Mouse (Mus musculus): ENCODE measurements around the gene Mrtfa.
A peak's percentile ranks its signal among the peaks of the same experiment; 100 is the strongest.

The Mrtfa gene

DNA sequence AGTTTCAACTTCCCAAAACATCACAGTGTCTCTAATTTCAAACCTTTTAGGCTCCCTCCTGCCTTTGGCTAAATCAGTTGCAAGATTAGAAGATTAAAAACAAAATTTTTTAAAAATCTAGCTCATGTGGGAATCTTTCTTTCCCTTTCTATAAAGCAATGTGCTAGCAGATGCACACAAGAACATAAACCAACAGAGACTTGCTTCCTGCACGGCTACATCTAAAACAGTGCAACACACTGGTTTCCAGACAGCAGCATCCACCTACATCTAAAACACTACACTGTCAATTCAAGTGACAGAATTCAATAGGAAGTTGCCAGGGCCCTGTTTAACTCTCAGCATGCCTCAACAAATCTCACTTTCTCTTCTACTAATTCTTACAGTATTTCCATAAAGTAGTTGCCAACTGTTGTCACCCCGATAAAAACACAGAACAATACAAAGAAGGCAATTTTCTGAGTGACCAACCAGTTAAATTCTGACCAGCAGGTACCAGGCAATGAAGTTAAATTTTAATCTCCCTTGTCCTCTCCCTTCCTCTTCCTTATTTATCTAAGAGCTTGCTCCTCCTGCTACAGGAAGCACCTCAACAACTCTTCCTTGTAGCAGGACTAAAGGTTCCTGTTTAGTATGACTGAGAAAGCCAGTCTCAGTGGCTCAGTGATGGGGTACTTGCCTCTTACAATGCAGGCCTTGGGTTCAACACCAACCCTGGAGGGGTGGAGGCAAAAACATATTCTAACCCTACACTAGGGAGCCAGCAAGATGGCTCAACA is 35.5 kb downstream of the Mrtfa start:
- DNase-seq, result no peak

DNA sequence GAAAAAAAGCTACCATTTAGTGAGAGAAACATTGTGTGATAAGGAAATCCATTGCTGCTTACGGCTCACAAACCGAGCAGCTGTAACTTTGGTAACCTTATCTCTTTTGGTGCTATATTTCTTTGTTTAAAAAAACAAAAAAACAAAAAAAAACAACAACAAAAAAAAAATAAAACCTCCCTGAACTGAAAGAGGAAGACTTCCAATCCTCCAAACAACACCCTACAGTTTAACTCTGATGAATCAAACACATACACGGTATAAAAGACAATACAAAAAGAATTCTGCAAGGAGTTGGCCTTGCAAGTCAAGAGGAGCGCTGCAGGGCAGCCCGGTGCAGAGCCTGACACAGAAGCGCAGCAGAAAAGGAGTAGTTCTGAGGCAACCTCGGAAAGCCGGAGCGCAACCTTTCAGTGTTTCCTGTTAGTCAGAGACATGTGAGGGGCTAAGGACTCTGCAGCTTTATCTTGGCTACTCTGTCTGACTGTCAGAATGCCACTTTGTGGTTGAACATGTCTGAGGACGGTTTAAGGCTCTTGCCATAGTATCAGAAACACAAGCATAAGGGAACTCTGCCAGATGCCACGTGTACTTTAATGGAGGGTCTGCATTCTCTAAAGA is 48.5 kb downstream of the Mrtfa start:
- no peak for DNase-seq

DNA sequence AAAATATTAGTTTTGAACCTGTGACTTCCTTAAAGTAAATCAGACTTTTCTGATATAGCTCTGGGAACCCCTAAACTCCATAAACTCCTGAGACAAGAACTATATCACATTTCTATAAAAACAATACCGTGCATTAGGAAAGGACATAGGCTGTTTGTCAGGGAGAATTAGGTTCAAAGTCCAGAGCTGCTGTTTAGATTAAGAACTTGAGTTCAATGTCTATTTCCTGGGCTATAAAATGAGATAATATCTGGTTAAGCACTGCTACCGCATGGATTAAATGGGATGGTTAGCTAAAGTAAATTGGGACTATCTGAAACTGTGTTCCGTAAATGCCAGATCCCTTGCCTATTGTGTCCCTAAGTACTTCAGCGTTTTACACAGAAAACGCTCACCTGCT is 50.6 kb downstream of the Mrtfa start:
- DNase-seq, result no peak

DNA sequence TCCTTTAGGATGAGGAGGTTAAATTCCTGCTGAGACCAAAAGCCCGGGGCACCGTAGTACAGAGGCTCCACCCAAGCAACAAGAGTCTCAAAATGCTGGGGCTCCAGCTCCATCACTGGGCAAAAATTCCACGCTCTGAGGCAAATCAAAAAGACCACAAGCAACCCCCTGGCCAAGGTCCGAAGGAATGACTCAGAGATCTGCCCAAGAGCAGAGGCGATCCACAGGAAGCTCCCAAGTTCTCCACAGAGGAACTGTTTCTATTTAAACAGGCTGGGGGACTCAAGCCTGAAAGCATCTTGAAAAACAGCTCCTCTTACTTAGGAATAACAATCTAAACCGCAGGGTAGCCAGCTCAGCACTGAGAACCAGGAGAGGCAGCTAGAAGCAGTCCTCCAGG is 53.3 kb downstream of the Mrtfa start:
- no peak for DNase-seq

DNA sequence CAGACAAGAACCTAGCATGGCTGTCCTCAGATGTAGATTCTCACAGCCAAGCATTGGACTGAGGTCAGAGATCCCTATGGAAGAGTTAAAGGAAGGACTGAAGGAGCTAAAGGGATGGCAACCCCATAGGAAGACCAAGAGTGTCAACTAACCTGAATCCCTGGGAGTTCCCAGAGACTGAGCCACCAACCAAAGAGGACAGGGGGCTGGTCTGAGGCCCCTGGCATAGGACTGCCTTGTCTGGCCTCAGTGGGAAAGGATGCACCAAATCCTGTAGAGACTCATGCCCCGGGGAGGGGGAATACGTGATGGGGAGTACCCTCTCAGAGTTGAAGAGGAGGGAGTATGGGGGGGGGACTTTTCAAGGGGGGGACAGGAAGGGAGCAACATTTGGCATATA is 56.8 kb downstream of the Mrtfa start:
- no peak for DNase-seq

DNA sequence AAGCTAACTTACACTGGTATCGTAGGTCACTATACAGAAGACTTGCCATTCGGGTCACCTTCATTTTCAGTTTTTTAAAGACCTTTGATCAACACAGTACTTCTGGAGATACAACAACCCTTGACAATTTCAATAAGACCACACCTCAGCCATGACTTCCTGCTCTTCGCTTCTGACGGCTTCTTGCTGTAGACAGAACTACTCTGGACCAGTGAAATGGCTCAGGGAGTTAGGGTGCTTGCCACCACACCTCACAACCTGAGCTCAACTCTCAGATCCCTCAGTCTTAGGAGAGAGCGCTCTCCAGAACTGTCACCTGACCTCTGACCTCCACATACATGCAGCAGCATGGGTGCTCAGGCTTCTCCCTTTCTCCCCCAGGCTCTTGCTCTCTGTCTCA is 59.4 kb downstream of the Mrtfa start:
- DNase-seq, result no peak

DNA sequence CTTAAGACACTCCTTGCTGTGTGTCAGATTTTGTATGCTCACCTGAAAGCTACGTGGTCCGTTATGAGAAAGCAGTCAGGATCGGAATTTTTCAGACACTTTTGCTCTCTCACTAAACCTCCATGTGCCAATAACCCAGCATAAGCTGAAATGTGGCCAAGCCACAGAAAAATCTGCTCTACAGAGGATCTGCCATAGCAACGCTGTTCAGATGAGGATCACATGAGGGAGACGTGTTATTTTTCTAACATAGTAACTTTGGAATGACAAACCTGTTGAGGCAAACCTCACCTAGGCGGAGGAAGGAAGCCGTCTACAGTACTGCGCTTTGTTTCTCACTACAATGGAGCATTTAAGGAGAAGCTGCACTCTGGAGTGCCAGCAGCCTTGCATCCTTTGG is 60.6 kb downstream of the Mrtfa start:
- peak; percentile 44 to 45 for DNase-seq

DNA sequence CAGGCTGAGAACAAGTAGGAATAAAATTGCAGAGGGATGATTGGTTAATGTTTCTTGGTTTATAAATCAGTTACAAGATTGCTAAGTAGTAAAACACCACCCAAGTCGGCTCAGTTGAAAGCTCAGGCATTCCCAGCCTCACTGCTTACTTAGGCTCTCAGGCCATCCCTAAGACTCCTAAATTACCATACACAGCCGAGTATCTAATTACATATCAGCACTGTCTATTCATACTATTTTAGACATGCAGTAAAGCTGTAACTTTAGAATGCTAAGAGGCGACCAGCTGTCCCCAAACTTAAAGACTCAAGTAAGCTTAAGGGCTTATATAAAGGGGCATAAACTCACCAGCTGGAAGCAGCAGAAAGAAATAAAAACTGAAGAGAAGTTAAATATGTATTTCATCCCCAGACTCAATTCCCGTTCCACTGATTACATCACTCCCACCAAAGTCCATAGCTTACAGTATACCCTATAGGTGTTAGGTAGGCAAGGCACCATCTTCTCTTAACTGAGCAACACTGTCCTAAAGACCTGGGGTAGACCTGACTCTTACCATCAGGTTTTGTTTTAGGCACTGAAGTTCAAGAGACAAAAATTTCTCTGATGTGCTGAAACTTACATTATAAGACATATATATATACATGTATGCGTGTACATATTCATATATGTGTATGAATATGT is 62.3 kb downstream of the Mrtfa start:
- no peak for DNase-seq

DNA sequence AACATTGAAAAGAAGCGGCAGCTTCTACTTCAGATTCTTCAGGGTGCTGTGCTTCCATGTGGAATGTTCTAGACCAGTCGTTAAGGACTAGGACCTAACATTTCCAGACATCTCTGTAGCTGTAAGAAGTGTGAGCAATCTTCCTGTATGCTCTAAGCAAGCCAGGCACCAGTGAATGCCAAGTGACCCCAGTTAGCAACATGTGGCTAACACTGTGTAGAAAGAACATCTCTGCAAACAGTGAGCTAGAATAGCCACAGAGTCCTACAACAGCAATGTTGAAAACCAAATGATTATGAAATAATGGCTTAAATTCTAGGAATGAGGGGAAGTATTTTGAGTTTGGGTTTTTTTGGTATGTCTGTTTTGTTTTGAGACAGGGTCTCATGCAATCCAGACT is 66.3 kb downstream of the Mrtfa start:
- no peak for DNase-seq

DNA sequence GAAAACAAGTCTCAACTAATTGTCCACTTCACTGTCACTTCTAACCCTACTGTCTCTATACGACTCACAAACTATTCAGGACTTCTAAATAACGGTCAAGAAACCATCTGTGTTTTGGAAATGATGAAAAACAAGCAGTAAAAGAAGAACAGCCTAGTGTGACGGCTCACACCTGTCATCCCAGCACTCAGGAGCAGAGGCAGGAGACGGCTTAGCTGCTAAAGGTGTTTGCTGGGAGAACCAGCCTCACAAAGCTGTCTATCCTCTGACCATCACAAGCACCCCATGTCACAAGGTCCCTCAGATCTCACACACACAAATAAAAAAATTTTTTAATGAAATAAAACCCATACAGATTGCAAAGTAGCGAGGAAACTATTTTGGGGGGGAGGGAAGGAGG is 67.4 kb downstream of the Mrtfa start:
- DNase-seq, result no peak

DNA sequence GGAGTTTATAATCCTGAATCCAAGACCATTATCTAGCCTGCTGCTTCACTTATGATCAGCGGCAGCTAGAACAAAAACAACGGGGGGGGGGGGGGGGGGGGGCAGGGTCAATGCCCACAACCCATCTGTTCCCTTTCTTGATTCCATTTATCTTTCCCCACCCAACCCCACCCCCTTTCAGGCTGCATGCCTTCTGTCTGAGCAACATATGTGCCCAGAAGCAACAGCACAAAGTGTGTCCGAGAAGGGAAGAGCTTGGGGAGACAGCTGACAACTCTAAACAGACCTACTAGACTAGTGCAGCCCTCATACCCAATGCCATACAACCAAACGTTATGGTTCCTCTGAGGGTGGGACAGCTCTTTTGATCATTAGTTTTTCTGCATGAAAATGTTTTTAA is 68.0 kb downstream of the Mrtfa start:
- peak in 1 of 2 experiments; percentile 27 for DNase-seq

DNA sequence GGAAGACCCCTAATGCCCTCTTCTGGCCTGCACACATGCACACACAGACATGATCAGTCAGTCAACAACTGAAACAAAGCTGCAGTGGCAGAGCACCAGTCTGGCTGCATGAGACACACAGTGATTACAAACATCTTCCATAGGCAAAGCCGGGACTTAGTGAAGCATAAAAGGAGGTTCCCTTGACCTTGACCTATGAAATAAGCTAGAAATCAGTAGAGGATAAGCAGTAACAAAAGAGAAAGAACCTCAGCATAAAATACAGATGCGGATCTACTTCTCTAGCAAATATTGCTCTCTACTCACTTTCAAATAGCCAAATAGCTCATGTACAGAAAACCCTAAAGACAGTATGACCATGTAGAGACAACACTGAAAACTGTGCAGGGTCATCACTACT is 68.5 kb downstream of the Mrtfa start:
- peak; percentile 18 to 19 for DNase-seq

DNA sequence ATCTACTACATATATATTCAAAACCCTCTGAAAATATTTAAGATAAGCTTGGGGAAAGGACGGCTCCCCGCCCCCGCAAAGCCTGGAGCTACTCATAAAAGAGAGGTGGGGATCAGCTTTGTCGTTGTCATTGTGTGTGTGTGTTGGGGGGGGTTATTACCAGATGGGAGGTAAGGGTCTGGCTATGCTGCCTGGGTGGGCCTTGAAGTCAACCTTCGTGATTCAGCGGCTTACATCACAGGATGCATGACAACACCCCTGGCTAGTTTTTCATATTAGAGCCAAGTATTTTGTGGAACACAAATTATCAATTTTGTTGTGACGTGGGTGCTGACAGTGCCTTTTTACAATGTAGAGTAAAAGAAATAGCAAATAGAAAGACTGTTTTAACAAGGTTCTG is 69.6 kb downstream of the Mrtfa start:
- DNase-seq, result no peak

DNA sequence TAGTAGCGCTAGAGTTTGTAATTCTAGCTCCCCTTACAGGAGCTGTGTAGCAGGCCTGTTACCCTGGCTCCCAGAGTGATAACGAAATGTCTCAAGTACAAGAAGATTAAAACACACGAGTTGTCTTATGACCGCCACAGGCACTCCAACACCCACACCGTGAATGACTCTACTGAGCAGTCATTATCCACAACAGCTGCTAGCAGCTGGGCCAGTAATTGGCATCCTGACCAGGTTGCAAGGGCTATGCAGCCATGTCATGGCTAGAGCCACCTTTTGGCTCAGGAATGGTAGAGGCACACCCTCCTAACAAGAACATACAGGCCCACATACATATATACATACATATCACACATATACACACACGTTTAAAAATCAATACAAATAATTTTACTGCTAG is 70.4 kb downstream of the Mrtfa start:
- DNase-seq, result no peak

DNA sequence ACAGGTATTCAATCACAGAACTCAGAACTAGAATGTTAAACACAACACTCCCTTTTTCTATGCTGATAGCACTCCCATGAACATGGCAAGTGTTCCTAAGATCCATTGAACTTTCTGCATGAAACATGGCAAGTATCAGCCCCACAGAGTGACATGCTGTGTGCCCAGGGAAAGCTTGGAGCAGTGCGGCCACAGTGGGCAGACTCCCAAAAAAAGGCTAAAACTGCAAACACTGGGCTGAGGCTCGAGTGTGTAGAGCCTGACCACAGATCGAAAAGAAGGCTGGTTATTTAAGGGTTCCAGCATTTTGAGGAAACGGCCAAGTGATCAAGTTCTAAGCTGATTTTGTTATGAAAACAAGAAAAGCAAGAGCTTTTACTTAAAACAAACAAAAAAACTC is 72.3 kb downstream of the Mrtfa start:
- peak; percentile 31 to 56 for DNase-seq

DNA sequence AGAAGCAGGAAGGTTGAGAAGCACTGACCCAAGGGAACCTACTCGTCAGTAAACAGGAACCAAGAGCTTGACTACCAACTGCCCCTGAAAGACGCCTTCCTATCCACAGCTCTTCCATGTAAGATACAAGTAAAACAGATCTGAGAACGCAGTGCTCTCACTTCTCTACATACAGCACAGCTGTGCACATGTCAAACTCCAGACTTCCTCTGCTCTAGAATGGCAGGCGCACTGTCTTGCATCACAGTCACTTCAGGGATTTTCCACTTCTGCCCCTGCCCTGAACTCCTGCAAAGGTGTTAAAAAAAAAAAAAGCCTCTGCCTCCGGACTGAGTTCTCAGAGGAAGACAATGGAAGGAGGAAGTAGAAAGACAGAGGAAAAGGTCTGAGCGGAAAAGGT is 78.0 kb downstream of the Mrtfa start:
- no peak for DNase-seq

DNA sequence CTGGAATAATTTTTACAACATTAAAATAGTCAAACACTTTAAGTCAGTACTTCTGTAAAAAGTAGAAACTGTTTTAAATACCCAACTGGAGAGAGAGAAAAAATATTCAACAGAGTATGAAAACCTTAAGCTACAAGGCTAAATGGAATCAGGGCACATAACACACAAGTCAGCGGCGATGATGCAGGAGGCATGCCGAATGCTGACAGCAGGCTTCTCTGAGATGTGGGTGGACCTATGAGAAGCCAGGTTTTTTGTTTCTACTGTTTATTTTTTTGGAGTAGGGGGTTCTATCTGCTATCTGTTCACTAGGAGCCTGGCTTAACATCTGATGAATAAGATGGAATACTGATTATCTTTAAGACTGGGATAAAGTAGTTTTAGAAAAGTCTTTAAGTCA is 80.2 kb downstream of the Mrtfa start:
- DNase-seq, result no peak

DNA sequence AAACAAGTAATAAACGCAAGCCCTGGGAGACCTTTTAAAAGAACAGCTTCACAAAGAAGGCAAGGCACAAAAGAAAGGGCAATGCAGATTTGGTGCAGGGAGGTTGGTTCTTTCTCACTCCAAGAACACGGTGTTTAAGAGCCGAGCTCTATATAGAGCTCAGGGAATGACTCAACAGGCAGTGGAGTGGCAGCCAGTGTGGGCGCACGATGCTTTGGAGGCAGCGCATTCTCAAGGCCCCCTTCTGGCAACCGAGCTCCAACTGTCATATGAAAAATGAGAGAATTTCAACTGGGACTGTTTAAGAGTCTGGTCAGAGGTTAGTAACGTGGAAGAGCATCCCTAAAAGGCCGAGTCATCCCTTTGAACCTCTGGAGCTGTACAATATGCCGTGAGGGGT is 84.6 kb downstream of the Mrtfa start:
- DNase-seq, result no peak

DNA sequence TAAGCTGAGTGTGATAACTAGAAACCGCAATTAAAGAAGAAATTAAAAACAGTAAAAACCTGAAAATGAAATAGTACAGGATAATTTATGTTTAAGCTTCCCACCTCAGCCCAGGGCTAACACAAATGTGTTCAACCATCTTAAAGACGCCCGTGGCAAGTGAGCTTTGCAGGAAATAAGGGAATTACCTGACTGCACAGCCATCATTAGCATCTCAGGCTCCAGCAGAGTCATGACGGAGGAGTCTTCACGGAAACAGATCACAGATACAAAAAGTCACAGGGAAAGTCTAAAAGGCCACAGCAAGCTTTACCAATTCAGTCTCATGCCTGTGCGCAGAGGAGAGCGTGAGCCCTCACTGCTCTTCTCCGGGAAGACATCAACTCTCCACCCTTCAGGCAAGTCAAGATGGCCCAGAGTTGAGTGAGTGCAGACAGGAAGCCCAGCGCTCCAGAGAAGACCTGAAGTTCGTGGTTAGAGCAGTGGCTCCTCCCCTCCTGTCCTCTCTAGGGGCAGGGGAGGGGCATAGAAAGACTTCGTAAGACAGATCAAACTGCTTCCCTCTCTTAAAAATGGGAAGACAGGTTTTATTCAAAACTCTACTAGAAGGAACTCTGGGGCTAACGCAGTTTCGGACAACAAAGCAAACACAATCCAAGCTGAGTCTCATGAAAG is 85.8 kb downstream of the Mrtfa start:
- no peak for DNase-seq

DNA sequence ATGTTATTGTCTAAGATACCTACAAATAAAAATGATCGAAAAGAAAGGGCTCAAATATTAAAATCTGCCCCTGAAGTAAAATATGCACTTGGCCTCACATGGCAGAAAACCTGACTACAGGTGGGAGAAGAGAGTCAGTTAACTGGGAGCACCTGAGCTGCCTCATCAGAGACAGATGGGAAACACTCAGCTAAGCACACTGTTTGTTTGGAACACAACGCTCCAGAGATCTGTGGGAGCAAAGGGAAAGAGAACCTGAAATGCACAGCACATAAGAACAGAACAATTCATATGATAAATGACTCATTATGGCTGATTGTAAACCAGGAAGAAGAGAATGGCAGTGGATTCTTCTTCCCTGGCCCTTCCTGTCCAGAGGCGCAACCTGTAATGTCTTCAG is 87.1 kb downstream of the Mrtfa start:
- no peak for DNase-seq

DNA sequence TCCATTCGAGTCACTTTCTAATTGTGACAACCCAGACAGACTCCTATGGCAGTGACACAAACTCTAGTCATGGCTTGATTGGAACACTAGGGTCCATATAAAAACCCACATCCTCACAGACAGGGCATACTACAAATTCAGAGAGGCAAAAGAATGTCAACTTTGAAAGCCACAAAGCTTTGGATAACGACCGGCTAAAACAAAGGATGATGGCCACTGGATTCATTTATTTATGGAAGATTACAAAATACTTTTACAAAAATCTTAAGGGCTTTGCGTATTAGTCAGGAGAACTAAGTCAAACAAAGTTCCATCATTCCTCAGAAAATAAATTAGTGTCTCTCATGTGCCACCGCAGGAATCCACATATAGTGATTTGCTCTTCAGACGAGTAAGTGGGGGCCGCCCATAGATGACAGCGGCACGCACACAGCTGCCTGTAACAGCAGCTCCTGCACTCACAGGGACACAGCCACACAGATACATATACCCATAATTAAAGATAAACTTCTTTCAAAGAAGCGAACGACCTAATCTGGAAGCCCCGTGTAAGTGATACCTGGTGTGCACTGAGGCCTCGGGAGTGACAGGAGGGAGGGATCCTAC is 88.2 kb downstream of the Mrtfa start:
- no peak for DNase-seq

DNA sequence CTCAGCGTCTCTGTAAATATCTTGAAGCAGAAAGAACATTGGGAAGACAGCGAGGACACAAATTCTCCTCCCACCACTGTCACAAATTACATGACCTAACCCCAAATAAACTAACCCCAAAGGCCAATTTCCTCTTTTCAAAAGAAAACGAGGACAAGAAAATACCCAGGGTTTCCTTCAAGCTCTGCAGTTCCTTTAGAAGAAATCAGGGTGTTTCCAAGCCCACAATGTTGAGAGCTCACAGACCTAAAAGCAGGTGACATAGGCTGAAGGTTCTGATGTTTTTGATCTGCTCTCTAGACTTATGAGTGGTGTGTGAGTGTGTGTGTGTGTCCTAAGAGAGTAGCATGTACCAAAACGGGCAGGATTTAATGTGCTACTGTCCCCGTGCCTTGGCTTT is 89.2 kb downstream of the Mrtfa start:
- DNase-seq, result no peak

DNA sequence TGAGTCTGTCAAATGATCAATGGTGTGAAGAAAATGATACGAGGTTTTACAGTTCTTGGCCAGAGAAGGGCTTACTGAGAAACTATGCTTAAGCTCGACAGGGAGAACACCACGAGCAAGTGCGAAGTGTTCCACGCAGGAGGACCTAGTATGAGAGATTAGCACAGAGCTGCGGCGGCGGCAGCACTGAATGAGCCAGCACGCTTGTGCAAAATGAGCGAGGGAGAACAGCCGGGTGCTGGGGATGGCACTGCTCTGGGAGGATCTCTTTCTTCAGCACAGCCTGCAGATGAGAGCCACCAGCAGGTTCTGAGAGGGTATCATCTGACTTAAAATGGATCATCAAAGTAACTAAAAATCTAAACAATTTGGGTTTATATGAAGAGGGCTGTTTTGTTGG is 91.3 kb downstream of the Mrtfa start:
- no peak for DNase-seq
